Mouse (Mus musculus) thymus, adult 2 months (tissue): ENCODE data around the gene Ppp1r12c.

ENCODE experiments used
- CTCF ChIP-seq: fragments of 200-500 bp; IDR thresholded peaks from 2 replicates; pipeline ENCODE4 v1.5.1; 2012; ENCODE audit warnings: mild to moderate bottlenecking, control low read depth, low read length, moderate library complexity, borderline replicate concordance; ENCODE audit not compliant: control insufficient read depth, poor library complexity, insufficient read depth; ENCODE audit errors: extremely low read depth
- POLR2A ChIP-seq: fragments of 200-500 bp; IDR thresholded peaks from 2 replicates; pipeline ENCODE4 v1.6.1; 2012; ENCODE audit warnings: mild to moderate bottlenecking, low read length, control low read depth, moderate library complexity; ENCODE audit not compliant: control insufficient read depth, poor library complexity, insufficient read depth; ENCODE audit errors: extremely low read depth

- TF ChIP-seq POLR2A (no peak), CTCF (no peak)
These were observed 25.8 kb upstream of the Ppp1r12c start for GRCm38 (mm10) chr7:4527302-4527689.
